Mouse (Mus musculus) left cerebral cortex, postnatal 25 days (tissue): ENCODE measurements at regions not wholly inside any gene's neighbourhood (a gene's known extent, or its start where the extent isn't known, plus 50 kb on each side); places are given as distances from the start of the nearest gene placed in this dataset.

Experiments
- DNase-seq, 2 experiments: peaks; one replicate each; pipeline ENCODE4 v3.0.0; 2022; ENCODE audit warnings: low spot score in 2 of 2, mixed read lengths in 1 of 2
- intact Hi-C: fragments of 180-260 bp; cut with DNase I; formaldehyde crosslinking; loops from one replicate; pipeline ENCODE4 v1.15.1; 2025

- intact Hi-C loops: no loop called here
- DNase-seq: no peak
Observed at GRCm38 (mm10) chr3:140876201-140876895, 335.8 kb downstream of the Pdha2 start.

GRCm38 (mm10) chr3:140875500-140876200 lies 336.5 kb downstream of the Pdha2 start:
- DNase-seq: no peak
- intact Hi-C loops: no loop called here

GRCm38 (mm10) chr3:140874070-140874895 lies 337.9 kb downstream of the Pdha2 start:
- intact Hi-C loops: no loop called here
- no peak for DNase-seq

- intact Hi-C loops: no loop called here
- no peak for DNase-seq
Observed at GRCm38 (mm10) chr3:140872511-140872910, 339.6 kb downstream of the Pdha2 start.

GRCm38 (mm10) chr3:140871261-140871660 lies 340.9 kb downstream of the Pdha2 start:
- DNase-seq: no peak

GRCm38 (mm10) chr3:140840197-140840596 lies 372.0 kb downstream of the Pdha2 start:
- intact Hi-C loops: no loop called here
- DNase-seq: no peak

More at GRCm38 (mm10) chr3:140871261-140871660, 340.9 kb downstream of the Pdha2 start:
- intact Hi-C loops: no loop called here

GRCm38 (mm10) chr3:140837976-140838581 lies 374.1 kb downstream of the Pdha2 start:
- DNase-seq: no peak
- intact Hi-C loops: no loop called here

GRCm38 (mm10) chr3:140821266-140821665 lies 390.9 kb downstream of the Pdha2 start:
- intact Hi-C loops: no loop called here
- DNase-seq: no peak

- intact Hi-C loops: no loop called here
- no peak for DNase-seq
Observed at GRCm38 (mm10) chr3:140805586-140805985, 406.6 kb downstream of the Pdha2 start.

- DNase-seq: peak in 1 of 2 experiments; percentile 64
- intact Hi-C loops: no loop called here
Observed at GRCm38 (mm10) chr3:140792943-140793342, 419.2 kb downstream of the Pdha2 start.

GRCm38 (mm10) chr3:140785700-140786099 lies 426.5 kb downstream of the Pdha2 start:
- DNase-seq: no peak
- intact Hi-C loops: no loop called here

- DNase-seq: no peak
- intact Hi-C loops: no loop called here
Observed at GRCm38 (mm10) chr3:140760051-140760450, 452.1 kb downstream of the Pdha2 start.

GRCm38 (mm10) chr3:140744501-140744900 lies 467.7 kb downstream of the Pdha2 start:
- DNase-seq: no peak
- intact Hi-C loops: no loop called here

GRCm38 (mm10) chr3:140740430-140740829 lies 471.7 kb downstream of the Pdha2 start:
- intact Hi-C loops: no loop called here
- DNase-seq: no peak

GRCm38 (mm10) chr3:140738654-140739369 lies 473.3 kb downstream of the Pdha2 start:
- DNase-seq: no peak
- intact Hi-C loops: loop anchor here (1.0 kb wide), 1 partner anchor 21 kb away; no protein-coding TSS in a partner anchor

- intact Hi-C loops: no loop called here
- DNase-seq: no peak
Observed at GRCm38 (mm10) chr3:140716896-140717295, 495.3 kb downstream of the Pdha2 start.

- no peak for DNase-seq
- intact Hi-C loops: no loop called here
Observed at GRCm38 (mm10) chr3:140707591-140708131, 504.5 kb downstream of the Pdha2 start.

- intact Hi-C loops: no loop called here
- DNase-seq: no peak
Observed at GRCm38 (mm10) chr3:140706725-140707124, 505.4 kb downstream of the Pdha2 start.

- intact Hi-C loops: no loop called here
Observed at GRCm38 (mm10) chr3:140705536-140705935, 506.6 kb downstream of the Pdha2 start.

More at GRCm38 (mm10) chr3:140705536-140705935, 506.6 kb downstream of the Pdha2 start:
- DNase-seq: no peak
